Mouse (Mus musculus) cerebellum, postnatal 10 days (tissue): Measurements from ENCODE around the gene Gm3336.

Experiments
- DNase-seq, 2 experiments: peaks; one replicate each; pipeline ENCODE4 v3.0.0; 2021; ENCODE audit warnings: mixed read lengths in 2 of 2

Gm3336 gene

GRCm38 (mm10) chr8:70719796-70720270 lies 1.5 kb downstream of the Gm3336 start:
- DNase-seq, result peak; percentile 19 to 23

- peak; percentile 88 to 94 for DNase-seq
Measured at GRCm38 (mm10) chr8:70720739-70721138, 2.4 kb downstream of the Gm3336 start.

GRCm38 (mm10) chr8:70721601-70722000 lies 3.3 kb downstream of the Gm3336 start:
- DNase-seq, result peak in 1 of 2 experiments; percentile 16

GRCm38 (mm10) chr8:70723486-70724210 lies 5.3 kb downstream of the Gm3336 start, which contains the start of gene Pde4c:
Pde4c (plus strand) TSS chr8:70723720.
- DNase-seq, result peak; percentile 3 to 5

- DNase-seq, result no peak
Measured at GRCm38 (mm10) chr8:70724216-70724615, 5.9 kb downstream of the Gm3336 start.

GRCm38 (mm10) chr8:70725792-70726447 lies 7.6 kb downstream of the Gm3336 start:
- DNase-seq, result peak in 1 of 2 experiments; percentile 29

GRCm38 (mm10) chr8:70726721-70727120 lies 8.4 kb downstream of the Gm3336 start:
- DNase-seq, result no peak

- DNase-seq, result no peak
Measured at GRCm38 (mm10) chr8:70729808-70730475, 11.6 kb downstream of the Gm3336 start.

GRCm38 (mm10) chr8:70730956-70731355 lies 12.6 kb downstream of the Gm3336 start:
- DNase-seq, result no peak

- DNase-seq, result no peak
Measured at GRCm38 (mm10) chr8:70737705-70738104, 19.4 kb downstream of the Gm3336 start.

- no peak for DNase-seq
Measured at GRCm38 (mm10) chr8:70738211-70738610, 19.9 kb downstream of the Gm3336 start.

- no peak for DNase-seq
Measured at GRCm38 (mm10) chr8:70741661-70742060, 23.3 kb downstream of the Gm3336 start.

- DNase-seq, result no peak
Measured at GRCm38 (mm10) chr8:70742176-70742575, 23.8 kb downstream of the Gm3336 start.

- no peak for DNase-seq
Measured at GRCm38 (mm10) chr8:70742981-70743655, 24.8 kb downstream of the Gm3336 start.

GRCm38 (mm10) chr8:70743656-70744590 lies 25.6 kb downstream of the Gm3336 start:
- DNase-seq, result peak; percentile 63 to 75

- no peak for DNase-seq
Measured at GRCm38 (mm10) chr8:70744806-70745205, 26.5 kb downstream of the Gm3336 start.

- DNase-seq, result no peak
Measured at GRCm38 (mm10) chr8:70745691-70746220, 27.4 kb downstream of the Gm3336 start.

GRCm38 (mm10) chr8:70746676-70747075 lies 28.3 kb downstream of the Gm3336 start:
- no peak for DNase-seq

GRCm38 (mm10) chr8:70747211-70747890 lies 29.0 kb downstream of the Gm3336 start:
- DNase-seq, result no peak

- no peak for DNase-seq
Measured at GRCm38 (mm10) chr8:70748246-70749096, 30.1 kb downstream of the Gm3336 start.
